Mouse (Mus musculus) small intestine, adult 2 months (tissue): ENCODE data around the gene Pa2g4.

ENCODE experiments used
- CTCF ChIP-seq: fragments of 200-500 bp; IDR thresholded peaks from 2 replicates; pipeline ENCODE4 v1.5.1; 2012; ENCODE audit warnings: low read depth, mild to moderate bottlenecking, control low read depth, inconsistent platforms, low read length, moderate library complexity, mixed read lengths; ENCODE audit not compliant: insufficient replicate concordance, insufficient read length; ENCODE audit errors: extremely low read depth
- POLR2A ChIP-seq: fragments of 200-500 bp; IDR thresholded peaks from 2 replicates; pipeline ENCODE4 v1.6.1; 2012; ENCODE audit warnings: low read depth, mild to moderate bottlenecking, control low read depth, inconsistent platforms, low read length, moderate library complexity

DNA sequence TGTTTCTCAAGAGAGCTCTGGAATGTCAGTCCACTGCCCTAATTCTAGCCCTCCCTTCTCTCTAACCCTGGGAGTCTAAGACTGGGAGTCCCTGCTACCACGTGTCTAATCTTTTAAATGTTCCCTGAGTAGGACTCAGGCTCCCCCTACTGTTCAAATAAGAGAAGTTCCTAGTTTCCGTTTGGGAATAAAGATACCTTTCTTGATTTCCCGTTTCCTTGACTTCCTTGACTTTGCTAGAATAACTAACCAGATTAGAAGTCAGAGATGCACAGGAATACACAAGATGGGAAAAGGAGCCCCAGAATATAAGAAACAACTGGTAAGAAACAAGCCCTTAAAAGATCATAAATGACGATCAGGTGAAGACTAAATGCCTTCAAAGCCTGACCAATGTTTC is 19.4 kb downstream of the Pa2g4 start:
- TF ChIP-seq POLR2A: no peak
- no peak for TF ChIP-seq CTCF
